Mouse (Mus musculus) erythroblast, adult 5-6 weeks (primary cell): ENCODE data around the gene Rab11b. TPM values are rescaled to one million over a fixed set of nuclear protein-coding genes. Genes with fewer than 3 reads are reported as not detected.

Experiments
- ATAC-seq: replicated peaks from 2 replicates; pipeline ENCODE4 v1.8.0; 2016; ENCODE audit warnings: moderate number of reproducible peaks, mild to moderate bottlenecking, moderate TSS enrichment, inconsistent platforms; ENCODE audit not compliant: poor library complexity, low FRiP score, severe bottlenecking
- total RNA-seq, 2 experiments: library from RNA; stranded (forward) in 1 of 2; stranded (reverse) in 1 of 2; fragments of 150-400 nt in 1 of 2; fragments of 200-764, 138-1000 nt in 1 of 2; gene quantifications; 2 replicates each; pipeline versions ENCODE4 v1.2.3 to v1.2.4; 2015 to 2017; ENCODE audit warnings: low replicate concordance in 2 of 2

Gene Rab11b
- total RNA-seq (2015; ENCODE audit: low replicate concordance) (43.9 and 50.9 TPM in 2 replicates), total RNA-seq (2017; ENCODE audit: low replicate concordance) (28.1 and 36.7 TPM in 2 replicates)

- ATAC-seq: peak; percentile 94
Observed at GRCm38 (mm10) chr17:33760255-33761165, at the start of gene Rab11b. Gene Rab11b (minus strand): TSS chr17:33760530.

GRCm38 (mm10) chr17:33808192-33808591 lies 47.9 kb upstream of the Rab11b start:
- no peak for ATAC-seq

- ATAC-seq: no peak
Observed at GRCm38 (mm10) chr17:33807181-33807888, 47.0 kb upstream of the Rab11b start.

GRCm38 (mm10) chr17:33804745-33805144 lies 44.4 kb upstream of the Rab11b start:
- ATAC-seq: no peak

- ATAC-seq: no peak
Observed at GRCm38 (mm10) chr17:33804205-33804604, 43.9 kb upstream of the Rab11b start.

- peak; percentile 70; the same call in 1 of the 2 replicates for ATAC-seq
Observed at GRCm38 (mm10) chr17:33802221-33802620, 41.9 kb upstream of the Rab11b start.

- no peak for ATAC-seq
Observed at GRCm38 (mm10) chr17:33799277-33799676, 38.9 kb upstream of the Rab11b start.

- no peak for ATAC-seq
Observed at GRCm38 (mm10) chr17:33798306-33798705, 38.0 kb upstream of the Rab11b start.

GRCm38 (mm10) chr17:33788732-33789131 lies 28.4 kb upstream of the Rab11b start:
- no peak for ATAC-seq

GRCm38 (mm10) chr17:33786375-33786774 lies 26.0 kb upstream of the Rab11b start:
- no peak for ATAC-seq

- no peak for ATAC-seq
Observed at GRCm38 (mm10) chr17:33784939-33785338, 24.6 kb upstream of the Rab11b start.

- ATAC-seq: no peak
Observed at GRCm38 (mm10) chr17:33783408-33783807, 23.1 kb upstream of the Rab11b start.

- ATAC-seq: no peak
Observed at GRCm38 (mm10) chr17:33782067-33782466, 21.7 kb upstream of the Rab11b start.

- peak; percentile 60 for ATAC-seq
Observed at GRCm38 (mm10) chr17:33781124-33781977, 21.0 kb upstream of the Rab11b start, which contains the start of gene Angptl4. Gene Angptl4 (minus strand): TSS chr17:33781830.

- ATAC-seq: no peak
Observed at GRCm38 (mm10) chr17:33780431-33780830, 20.1 kb upstream of the Rab11b start.

- ATAC-seq: no peak
Observed at GRCm38 (mm10) chr17:33779967-33780295, 19.6 kb upstream of the Rab11b start.

GRCm38 (mm10) chr17:33779271-33779966 lies 19.1 kb upstream of the Rab11b start:
- no peak for ATAC-seq

GRCm38 (mm10) chr17:33775287-33775686 lies 15.0 kb upstream of the Rab11b start:
- no peak for ATAC-seq

- no peak for ATAC-seq
Observed at GRCm38 (mm10) chr17:33774573-33775155, 14.3 kb upstream of the Rab11b start.
